Mouse (Mus musculus): ENCODE data around the gene Krt222.

Gene Krt222

DNA sequence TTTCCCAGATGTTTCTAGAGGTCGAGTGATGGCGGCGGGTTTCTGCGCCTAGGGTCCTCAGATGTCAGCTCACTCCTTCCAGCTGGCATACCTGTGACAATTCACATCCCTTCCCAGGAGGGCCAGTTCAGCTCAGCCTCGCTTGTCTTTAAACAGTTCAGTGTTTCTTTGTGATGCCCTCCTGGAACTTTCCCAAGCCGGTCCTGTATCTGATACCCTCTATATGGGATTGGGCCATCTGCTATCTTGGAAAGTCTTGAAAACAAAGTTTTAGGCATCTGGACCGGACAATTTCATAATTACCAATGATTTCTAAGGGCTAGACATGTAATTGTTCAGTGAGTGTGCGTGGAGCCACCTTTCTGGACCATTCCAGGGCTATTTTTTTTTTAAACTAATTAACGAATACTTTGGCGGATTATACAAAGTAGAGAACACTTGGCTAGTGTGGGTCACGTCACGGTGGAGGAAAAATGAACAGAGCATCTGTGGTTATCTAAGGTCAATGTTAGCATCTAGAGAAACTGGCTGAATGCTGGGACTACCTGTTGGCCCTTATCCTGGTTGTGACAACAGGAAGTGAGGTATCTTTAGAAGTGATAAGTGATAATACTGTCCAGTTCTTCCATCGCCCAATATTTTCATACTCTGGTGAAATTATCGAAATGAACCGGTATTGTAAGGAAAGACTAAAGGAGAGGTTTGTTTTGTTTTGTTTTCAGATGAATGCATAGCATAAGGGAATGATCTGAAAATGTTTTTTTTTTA, 12.7 kb downstream of the Krt222 start:
- no peak for DNase-seq

DNA sequence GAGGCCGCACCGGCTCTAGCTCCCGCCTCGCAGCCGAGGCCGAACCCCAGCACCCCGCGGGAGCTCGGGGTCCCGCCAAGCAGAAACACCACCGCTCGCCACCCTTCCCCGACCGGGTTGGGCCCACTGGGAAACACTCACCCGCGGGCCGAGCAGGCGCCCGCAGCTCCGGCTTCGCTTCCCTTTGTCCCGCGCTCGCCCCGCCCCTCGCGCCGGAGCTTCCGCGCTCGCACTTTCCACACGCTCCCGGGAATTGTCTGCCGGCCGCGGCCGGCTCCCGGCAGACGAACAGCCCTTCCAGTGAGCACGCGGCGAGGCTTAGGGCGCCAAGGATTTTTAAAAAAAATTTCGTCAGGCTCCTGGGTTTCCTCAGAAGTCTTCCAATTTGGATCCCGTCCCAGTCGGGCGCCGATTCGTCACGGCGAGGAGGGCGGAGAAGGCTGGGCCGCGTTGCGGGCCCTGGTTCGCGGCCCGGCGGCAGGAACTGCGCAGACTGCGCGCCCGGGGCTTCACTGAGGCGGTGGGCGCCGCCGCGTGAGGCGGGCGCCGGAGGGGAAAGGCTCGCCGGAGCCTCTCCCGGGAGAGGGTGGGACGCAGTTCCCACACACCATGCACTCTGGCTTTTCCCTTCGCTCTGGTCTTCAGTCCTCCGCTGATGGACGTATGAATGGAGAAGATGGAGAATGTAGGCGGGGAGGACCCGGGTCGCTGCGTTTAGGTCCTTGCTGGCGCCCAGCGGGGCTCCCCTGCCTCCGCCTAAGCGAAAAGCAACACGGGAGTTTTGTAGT, 13.4 kb downstream of the Krt222 start, which contains the start of gene Smarce1:
Gene Smarce1, minus strand, starts transcription at position 757 of the 788 bp plus-strand sequence.
- DNase-seq = peak; percentile 90

DNA sequence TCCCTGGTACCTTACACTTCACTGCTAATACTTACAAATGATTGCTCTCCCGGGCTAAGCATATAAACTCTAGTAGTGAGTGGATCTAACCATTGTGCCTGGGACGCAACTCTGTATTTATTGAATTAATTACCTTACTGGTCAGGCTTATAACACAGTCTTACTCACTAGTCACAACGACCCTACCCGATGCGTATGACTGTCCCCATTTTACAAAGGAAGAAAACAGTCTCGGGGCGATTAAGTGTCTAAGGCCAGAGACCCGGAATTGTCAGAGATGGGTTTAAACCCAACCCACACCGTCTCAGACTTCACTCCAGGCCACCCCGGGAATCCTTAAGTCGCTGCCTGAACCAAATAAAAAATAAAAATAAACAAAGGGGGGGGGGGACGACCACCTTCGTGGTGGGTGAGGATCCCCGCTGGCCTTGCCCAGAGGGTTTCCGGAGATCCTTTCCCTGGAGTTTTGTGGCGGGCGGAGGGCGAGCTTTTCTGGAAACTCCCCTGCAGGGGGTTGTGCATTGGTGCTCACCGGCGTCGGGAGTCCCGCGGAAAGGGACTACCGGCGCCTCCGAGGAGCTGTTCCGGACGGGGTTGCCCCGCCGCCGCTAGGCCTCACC, 14.1 kb downstream of the Krt222 start:
- DNase-seq = peak; percentile 56

DNA sequence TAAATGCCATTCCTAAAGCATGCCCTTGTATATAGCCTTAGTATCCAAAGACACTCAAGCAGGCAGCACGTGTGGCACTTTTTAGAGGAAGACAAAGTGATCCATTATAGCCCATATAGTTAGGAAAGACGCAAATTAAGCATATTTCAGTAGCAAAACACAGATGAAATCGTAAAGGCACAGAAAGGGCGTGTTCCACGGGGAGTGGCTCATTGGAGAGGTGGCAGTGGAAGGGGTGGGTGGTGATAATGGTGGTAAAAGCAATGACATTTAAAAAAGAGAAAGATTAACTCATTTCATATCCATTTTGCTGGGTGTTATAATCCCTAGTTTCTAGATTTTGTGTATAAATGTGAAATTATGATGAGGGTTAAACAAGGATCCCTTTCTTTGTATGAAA, 17.6 kb downstream of the Krt222 start:
- no peak for DNase-seq

DNA sequence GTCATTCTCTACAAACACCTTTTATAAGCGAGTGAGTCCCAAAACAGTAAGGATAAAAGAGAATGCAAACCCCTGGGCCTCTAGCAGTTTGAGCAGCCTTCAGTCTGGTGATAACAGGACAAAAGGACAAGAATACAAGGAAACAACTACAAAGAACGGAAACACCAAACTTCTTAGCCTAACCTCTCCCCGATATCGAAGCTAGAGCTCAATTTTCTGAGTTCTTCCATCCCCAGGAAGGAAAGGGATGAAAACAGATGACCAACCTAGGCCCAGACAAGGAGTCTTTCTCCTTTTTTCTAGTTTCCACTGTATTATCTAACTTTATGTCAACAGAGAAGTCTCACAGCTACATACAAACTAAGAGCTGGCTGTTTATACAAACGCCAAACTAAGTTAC, 20.6 kb downstream of the Krt222 start:
- no peak for DNase-seq

DNA sequence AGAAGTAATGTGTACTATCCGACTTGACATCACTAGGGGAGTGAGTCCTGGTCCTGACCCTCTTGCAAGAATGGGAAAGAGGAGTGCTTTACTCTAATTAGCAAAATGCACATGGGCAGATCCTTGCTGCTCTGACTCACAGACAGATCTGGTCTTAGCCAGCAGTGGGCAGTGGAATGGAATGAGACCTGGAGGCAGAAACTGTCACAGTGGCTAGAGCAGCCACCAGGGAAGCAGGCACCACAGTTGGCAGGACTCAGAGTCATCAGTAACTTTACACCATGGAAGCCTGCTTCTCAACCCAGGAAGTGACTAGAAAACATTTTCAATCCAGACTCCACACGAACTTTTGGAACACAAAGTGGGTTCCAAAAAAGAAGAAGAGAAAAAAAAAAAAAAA, 22.1 kb downstream of the Krt222 start:
- DNase-seq = no peak

DNA sequence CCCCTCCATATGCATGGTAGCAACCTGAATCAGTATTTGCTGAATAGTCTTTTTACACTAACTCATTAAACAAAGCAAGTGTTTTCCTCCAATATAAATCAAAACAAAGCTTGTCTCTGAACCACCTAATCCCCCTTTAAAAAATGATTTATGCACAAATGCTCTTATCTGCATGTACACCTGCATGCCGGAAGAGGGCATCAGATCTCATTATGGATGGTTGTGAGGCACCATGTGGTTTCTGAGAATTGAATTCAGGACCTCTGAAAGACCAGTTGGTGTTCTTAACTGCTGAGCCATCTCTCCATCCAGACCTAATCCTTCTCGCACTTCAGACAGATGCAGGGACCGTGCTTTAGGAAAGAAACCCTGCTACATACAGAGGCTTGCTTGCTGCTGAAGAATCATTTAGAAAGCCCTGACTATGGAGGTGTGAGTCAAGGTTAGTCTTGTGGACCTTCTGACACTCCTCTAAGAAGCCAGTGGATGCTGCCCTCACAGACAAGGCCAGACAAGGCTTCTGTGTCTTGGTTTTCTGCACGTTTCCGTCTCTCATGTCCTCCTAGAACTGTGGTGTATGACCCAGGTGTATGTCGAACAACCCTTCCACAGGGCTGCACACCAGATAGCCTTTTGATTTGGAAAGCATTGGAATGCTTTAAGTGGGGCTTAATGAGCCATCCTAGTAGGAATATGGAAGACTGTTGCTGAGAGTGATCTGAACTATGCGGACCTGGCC, 26.5 kb downstream of the Krt222 start:
- DNase-seq = no peak

DNA sequence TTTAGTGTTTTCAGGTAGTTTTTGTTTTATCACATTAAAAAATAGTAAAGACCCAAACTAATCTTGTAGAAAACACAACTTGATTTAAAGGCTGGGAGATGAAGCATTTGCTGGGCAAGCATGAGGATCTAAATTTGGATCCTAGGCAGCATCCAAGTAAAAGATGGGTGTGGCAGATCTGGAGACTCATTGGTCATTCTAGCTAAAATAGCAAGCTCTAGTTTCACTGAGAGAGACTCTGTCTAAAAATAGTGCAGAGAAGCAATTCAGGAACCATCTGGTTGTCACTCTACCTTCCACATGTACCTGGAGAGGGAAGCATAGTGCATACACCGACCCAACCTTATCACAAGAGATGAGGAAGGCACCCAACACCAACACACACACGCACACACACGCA, 27.7 kb downstream of the Krt222 start:
- no peak for DNase-seq

DNA sequence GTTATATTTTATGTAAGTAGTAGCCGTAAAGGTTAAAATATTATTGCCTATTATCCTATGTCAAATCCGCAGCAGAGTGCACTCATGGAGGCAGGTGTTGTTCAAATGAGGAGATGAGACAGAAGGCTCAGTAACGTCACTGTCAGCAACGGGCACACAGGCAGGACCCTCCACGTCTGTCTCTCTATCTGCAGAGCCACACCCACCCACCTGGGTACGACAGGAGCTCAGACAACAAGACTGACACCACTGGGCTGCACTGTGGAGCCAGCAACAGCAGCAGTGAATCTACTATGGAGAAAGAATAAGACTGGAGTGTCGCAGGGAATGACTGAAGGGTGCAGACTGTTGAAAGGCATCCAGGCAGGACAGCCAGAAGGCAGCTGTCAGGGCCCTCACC, 31.2 kb downstream of the Krt222 start:
- DNase-seq = no peak

DNA sequence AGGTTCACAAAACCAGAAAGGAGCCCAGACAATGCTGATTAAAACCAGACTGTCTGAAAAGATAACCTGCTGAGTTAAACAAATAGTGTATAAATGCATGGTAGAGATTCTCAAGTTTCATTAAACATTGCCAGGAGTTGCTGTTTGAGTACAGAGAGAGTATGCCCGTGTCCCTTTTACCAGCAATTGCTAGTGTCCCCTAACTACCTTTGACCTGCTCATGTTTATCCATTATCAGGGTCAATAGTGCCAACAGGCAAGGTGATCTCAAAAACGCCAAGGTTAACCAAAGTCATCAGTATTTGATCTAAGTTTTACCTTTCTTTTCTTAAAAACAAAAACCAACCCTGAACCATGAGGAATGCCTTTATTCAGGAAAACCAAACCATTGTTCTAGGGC, 31.9 kb downstream of the Krt222 start:
- no peak for DNase-seq

DNA sequence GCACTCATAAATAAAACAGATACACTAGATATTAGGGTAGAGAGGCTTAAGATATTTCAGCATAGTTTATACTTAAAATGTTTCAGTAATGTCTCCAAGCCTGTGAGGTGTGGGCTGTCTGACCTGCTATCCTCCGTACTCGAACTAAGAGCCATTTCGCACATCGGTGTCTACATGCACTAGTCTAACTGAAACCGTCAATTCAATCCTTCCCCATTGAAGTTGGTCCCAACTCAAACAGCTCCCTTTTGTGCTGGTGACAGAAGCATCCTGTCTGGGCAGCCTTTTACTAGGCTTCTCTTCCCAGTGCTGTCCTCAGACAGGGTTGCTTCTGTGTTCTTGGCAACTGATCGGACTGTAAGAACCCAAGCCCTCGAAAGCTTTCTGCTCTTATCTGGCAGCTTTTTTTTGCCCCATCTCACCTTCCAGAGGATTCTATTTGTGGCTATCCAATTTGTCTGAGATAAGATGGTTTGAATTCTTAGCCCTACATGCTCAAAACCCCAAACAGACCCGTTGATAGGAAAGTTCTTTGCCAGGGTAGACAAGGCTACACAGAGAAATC, 35.7 kb downstream of the Krt222 start:
- no peak for DNase-seq

DNA sequence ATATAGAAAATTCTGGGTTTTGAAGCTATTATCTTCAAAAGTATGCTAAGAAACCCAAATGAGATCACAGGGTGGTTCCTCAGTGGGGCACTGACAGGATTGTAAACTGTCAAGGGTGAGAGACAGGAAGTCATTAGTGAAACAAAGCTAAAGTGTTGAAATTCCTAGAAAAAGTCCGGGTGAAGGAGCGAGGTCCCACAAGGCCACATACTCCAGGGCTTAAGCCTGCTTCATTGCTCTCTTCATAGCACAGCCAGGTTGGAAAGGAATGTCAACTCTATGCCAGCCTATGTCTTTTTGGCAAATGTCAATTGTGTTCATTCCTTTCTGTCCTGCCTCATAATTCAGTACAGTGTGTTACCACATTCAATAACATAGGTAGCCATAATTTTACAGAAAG, 36.4 kb downstream of the Krt222 start:
- DNase-seq = no peak

DNA sequence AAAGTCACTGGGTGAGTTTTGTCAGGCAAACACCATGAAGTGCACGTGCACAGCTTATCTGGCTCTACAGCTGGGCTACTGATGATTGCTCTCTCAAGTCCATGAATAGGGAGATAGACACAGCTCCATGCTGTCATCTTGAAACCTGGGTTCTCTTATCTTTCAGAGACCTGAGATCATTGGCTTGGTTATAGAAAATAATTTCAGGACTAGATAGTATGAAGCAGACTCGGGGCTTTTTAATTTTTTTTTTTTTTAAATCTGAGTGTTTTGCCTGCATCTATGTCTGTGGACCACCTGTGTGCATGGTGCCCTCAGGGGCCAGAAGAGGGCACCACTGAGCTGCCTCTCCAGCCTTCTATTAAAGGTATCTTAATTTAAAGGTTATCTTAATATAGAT, 36.9 kb downstream of the Krt222 start:
- peak; percentile 35 for DNase-seq

DNA sequence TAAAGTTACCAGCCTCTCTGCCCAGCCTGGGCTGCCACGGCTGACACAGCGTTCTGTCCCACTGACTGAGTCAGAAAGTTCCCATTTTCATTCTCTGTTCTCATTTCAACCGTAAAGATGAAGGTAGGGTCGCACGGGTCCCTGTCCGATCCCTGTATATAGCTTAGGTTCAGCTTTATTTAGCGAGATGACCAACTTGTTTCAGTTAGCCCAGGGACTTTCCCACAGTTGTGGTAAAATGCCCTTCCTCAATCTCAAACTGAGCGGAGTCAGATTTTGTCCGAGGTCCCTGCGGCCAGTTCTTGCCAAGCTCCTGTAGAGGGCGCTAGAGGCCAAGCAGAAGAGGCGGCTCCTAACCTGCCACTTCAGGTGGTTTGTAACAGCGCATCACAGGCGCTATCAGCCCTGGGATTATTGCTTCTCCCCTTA, 54.7 kb downstream of the Krt222 start:
- peak; percentile 74 for DNase-seq

DNA sequence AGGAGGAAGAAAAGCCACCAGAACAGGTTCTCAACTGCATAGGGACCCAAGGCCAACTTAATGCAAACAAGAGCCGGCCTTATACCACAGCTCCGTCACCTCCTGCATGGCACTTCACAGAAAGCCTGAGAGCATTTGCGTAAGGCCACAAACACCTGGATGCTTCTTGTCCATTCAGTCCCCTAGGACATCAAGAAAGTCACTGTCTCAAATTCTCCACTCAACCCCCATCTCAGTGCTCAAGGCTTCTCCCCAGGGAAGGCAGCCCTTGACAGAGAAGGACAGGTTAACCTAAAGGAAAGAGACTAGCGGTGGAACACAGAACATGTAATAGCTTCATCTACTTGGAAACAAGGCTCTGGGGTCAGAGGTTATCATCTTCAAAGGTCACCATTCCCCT, 56.5 kb downstream of the Krt222 start:
- DNase-seq = no peak

DNA sequence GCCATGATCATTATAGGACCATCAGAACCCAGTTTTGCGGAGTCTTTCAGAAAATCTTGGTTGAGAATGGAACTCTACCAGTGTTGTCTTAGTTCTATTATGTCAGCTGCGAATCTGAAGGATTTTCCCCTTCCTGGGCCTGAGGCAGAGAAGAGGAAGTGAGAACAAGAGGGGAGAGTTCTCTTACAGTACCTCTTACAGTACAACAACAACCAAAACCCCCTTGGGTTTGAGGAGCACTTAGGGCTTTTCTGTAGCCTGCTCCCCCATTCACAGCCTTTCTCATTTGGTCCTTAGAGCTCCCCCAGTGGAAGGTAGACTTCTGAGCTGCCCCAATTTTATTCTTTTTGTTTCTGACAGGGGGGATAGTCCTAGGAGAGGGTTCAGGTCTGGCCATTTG, 57.0 kb downstream of the Krt222 start:
- no peak for DNase-seq
